Mouse (Mus musculus) neural tube, postnatal 0 days (tissue): ENCODE results near the gene Tmem40. TPM values are rescaled to one million over a fixed set of nuclear protein-coding genes. Genes with fewer than 3 reads are reported as not detected.

Experiments
- microRNA-seq: library from miRNA; unstranded; fragments of <30 nt; microRNA quantifications from one replicate; pipeline ENCODE4, GENCODE M21; 2016
- polyA plus RNA-seq: library from polyadenylated mRNA; unstranded; fragments of >200 nt; fragmentation: Nextera tagmentation; extraction: Ambion mirVana; gene quantifications from 2 replicates; pipeline ENCODE4 v1.2.1, GENCODE M21; 2015

Gene Tmem40
- 1.4 and 2.0 TPM in 2 replicates for polyA plus RNA-seq

DNA sequence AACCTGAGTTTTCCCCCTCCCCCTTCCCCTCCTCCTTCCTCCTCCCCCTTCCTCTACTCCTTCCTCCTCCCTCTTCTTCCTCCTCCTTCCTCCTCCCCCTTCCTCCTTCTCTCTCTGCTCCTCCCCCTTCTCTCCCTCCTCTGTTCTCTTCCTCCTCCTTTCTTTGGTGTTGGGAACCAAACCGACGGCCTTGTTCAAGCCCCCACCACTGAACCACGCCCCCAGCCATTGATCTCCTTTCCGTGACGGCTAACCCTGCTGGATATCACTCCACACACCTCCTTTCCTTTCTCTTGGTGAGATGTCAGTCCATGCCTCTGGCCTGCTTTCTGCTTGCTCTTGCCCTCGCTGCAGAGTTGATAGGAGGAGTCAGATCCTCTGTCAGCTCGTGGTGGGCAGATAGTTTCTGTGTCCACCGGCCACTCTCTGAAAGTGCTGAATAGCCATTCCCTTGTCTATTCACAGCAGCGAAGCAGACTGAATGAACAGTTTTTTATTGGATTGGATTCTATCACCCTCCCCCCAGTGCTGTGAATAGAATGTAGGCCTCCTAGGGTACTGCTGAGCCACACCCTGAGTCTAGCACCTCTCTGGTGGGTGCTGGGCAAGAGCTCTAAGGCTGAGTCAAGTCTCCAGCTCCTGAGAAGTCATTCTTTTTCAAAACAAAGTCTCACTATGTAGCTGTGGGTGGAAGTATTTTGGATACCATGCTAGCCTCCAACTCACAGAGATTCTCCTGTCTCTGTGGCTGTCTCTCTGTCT is at the start of gene Tmem40:
TSS of gene Tmem40 (minus strand) at position 416 of the 762 bp plus-strand sequence.

DNA sequence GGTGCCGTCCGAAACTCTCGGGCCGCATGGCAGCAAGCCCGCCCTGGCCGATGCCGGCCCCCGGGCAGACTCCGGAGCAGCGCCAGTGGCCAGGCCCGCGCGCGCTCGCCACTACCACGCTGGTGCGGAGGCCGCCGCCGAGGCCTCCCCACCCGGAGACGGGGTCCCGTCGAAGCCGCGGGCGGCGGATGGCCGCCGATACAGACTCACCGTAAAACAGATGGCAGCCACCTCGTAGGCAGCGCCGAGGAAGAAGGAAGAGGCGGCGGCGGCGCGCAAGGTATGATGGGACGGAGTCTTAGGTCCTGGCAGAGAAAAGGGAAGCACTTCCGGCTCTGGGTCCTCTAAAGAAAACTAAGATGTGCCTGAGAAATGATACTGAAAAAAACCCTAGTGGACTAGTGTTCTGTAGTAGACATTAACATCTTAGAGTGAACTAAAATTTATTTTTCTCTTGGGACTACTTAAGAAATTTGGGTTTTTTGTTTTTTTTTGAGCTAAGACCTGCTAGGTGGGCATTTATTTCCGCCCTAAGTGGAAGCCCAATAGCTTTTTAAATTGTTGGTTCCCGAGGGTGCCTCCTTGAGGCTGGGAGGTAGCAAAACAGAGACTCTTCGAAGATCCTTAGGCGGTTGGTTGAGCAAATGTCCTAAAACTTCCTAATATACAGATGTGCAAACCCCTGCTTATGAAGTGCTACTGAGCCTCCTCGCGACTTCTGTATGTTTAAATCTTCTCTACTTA is 46.5 kb upstream of the Tmem40 start, which contains the start of gene Rpl32:
TSS of gene Rpl32 (minus strand) at position 260 of the 744 bp plus-strand sequence.

DNA sequence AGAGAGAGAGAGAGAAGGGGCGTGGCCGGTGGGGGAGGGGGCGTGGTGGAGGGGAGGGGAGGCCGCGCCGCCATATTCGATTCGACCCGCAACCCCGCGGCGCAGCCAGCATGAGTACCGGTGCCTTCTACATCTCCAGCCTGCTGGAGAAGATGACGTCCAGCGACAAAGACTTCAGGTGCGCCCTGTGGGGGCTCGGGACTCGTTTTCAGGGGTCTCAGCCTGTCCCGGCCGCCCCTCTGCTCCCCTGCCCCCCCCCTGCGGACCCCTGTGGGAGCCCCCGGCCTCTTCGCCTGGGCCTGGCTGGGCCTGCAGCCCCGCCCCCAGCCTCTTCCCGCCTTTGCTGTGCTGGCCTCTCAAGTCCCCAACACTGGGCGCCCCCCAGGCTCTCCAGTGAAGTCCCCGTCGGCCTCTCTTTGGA is 12.3 kb upstream of the Tmem40 start, which contains the start of gene Cand2:
TSS of gene Cand2 (plus strand) at position 38 of the 421 bp plus-strand sequence.

Small RNA genes within 50 kb of the gene (microRNA-seq; reads per million reads assigned to microRNA genes)
- not detected for gene Mir7660

Other genes with a start within 250 kb of the Tmem40 start
- 29.9 and 31.4 TPM in 2 replicates for gene Tsen2, start 217.7 kb downstream of the Tmem40 start, polyA plus RNA-seq
- 0.23 and 0.47 TPM in 2 replicates for gene Mkrn2os, start 169.8 kb downstream of the Tmem40 start, polyA plus RNA-seq
- gene Mkrn2, start 160.5 kb downstream of the Tmem40 start, polyA plus RNA-seq: 35.4 and 41.0 TPM in 2 replicates
- 84.7 and 94.4 TPM in 2 replicates for gene Raf1, start 85.8 kb downstream of the Tmem40 start, polyA plus RNA-seq
- gene Cand2, start 12.1 kb upstream of the Tmem40 start, polyA plus RNA-seq: 4.8 and 6.0 TPM in 2 replicates
- 931 and 1,167 TPM in 2 replicates for gene Rpl32, start 46.3 kb upstream of the Tmem40 start, polyA plus RNA-seq
- 1.5 and 1.6 TPM in 2 replicates for gene Efcab12, start 76.0 kb upstream of the Tmem40 start, polyA plus RNA-seq
- gene Mbd4, start 91.0 kb upstream of the Tmem40 start, polyA plus RNA-seq: 6.6 and 7.7 TPM in 2 replicates
- 19.4 and 20.3 TPM in 2 replicates for gene Ift122, start 91.1 kb upstream of the Tmem40 start, polyA plus RNA-seq
- 0.66 TPM in 1 of 2 replicates, not detected in the other for gene Rho, start 169.3 kb upstream of the Tmem40 start, polyA plus RNA-seq
- gene H1foo, start 182.5 kb upstream of the Tmem40 start, polyA plus RNA-seq: not detected in 2 replicates
- gene Plxnd1, start 232.6 kb upstream of the Tmem40 start, polyA plus RNA-seq: 4.3 and 7.3 TPM in 2 replicates